Mouse (Mus musculus) cortical plate, adult 2 months (tissue): ENCODE results near the gene 2610002M06Rik.

Experiments
- CTCF ChIP-seq: fragments of 200-500 bp; IDR thresholded peaks from 2 replicates; pipeline ENCODE4 v1.5.1; 2011; ENCODE audit warnings: mild to moderate bottlenecking, control low read depth, low read length; ENCODE audit not compliant: insufficient read depth; ENCODE audit errors: extremely low read depth
- POLR2A ChIP-seq: fragments of 200-500 bp; IDR thresholded peaks from 2 replicates; pipeline ENCODE4 v1.6.1; 2011; ENCODE audit warnings: mild to moderate bottlenecking, low read length, control low read depth; ENCODE audit not compliant: insufficient read depth; ENCODE audit errors: extremely low read depth

- peak; percentile 33; the same call in 1 of the 2 replicates for TF ChIP-seq CTCF
- no peak for TF ChIP-seq POLR2A
Measured at GRCm38 (mm10) chrX:107816218-107816554, at the start of gene 2610002M06Rik.
